Mouse (Mus musculus): ENCODE results near the gene Il1r2. TPM values are rescaled to one million over a fixed set of nuclear protein-coding genes. Genes with fewer than 3 reads are reported as not detected.

Il1r2 gene
- polyA plus RNA-seq, 1 experiment from 2014 or later: 0.27 TPM

DNA sequence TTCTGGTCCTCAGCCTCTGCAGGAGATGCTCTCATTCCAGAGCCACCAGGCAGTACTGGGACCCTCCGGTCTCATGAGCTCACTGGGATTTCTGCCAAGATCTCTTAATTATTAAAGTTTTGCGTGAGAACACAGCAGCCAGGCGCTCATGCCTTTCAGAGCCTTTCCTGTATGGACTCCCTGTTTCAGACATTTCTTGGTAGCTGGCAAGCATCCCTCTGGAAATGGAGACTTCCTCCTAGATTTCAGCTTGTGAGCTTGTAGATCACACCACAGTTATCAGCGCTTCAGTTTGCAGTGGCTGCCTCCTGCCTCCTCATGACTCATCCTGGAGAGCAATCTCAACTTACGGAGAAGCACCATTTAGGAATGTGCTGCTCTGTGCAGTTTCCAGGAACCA, 98.0 kb downstream of the Il1r2 start:
- DNase-seq (ENCODE audit: low spot score): no peak
- Histone ChIP-seq H3K4me3 (no peak overlapping the region), H3K27me3 (ENCODE audit: insufficient read depth, poor library complexity, severe bottlenecking) (no peaks in the 10 kb centered on the region), H3K9me3 (no peaks in the 10 kb centered on the region), H3K36me3 (no peaks in the 10 kb centered on the region), H3K4me1 (replicated peaks) (no peaks in the 10 kb centered on the region), H3K27ac (no peak overlapping the region)
- 90% methylated on average over 5 of the region's 5 CpGs for WGBS

DNA sequence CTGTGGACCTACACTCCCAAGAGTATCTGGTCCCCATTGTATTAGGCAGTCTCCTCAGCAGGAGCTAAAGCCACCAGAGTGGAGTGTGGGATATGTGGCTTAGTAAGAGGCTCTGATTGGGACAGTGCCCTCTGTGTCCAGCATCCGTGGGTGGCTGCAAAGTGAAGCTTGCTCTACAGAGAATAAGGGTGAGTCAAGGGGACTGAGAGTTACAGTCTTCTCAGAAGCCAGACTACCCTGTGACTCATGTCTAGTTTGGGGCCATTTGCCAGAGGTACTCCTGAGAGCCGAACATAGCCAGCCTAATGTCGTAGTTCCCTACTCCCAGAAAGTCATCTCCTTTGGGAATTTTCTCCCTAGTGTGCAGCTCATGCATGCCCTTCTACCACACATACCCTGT, 100.3 kb downstream of the Il1r2 start:
- H3K4me3 ChIP-seq: no peak overlapping the region
- WGBS: 88% methylated on average over 3 of the region's 3 CpGs
- no peak overlapping the region for H3K27ac ChIP-seq
- no peaks in the 10 kb centered on the region for H3K27me3 ChIP-seq (ENCODE audit: insufficient read depth, poor library complexity, severe bottlenecking)
- H3K36me3 ChIP-seq: no peaks in the 10 kb centered on the region
- no peaks in the 10 kb centered on the region for H3K9me3 ChIP-seq
- H3K4me1 ChIP-seq (replicated peaks): no peaks in the 10 kb centered on the region
- no peak for DNase-seq (ENCODE audit: low spot score)

Other genes with a start within 250 kb of the Il1r2 start
- gene Map4k4, start 173.2 kb upstream of the Il1r2 start, polyA plus RNA-seq (2016; fragmentation: Nextera tagmentation; extraction: Ambion mirVana): 38.5 and 40.1 TPM in 2 replicates
- gene Il1r1, start 151.0 kb downstream of the Il1r2 start, polyA plus RNA-seq (2016; fragmentation: Nextera tagmentation; extraction: Ambion mirVana): 0.40 and 0.58 TPM in 2 replicates